Mouse (Mus musculus) CD8-positive naive resting alpha-beta T cell, adult 57 days (primary cell): Measurements from ENCODE around the gene Krt23. TPM values are rescaled to one million over a fixed set of nuclear protein-coding genes. Genes with fewer than 3 reads are reported as not detected.

ENCODE experiments used
- total RNA-seq: library from RNA; stranded (reverse); gene quantifications from one replicate; pipeline ENCODE4 v1.2.4, GENCODE M21; 2023

Gene Krt23
- total RNA-seq, result not detected

DNA sequence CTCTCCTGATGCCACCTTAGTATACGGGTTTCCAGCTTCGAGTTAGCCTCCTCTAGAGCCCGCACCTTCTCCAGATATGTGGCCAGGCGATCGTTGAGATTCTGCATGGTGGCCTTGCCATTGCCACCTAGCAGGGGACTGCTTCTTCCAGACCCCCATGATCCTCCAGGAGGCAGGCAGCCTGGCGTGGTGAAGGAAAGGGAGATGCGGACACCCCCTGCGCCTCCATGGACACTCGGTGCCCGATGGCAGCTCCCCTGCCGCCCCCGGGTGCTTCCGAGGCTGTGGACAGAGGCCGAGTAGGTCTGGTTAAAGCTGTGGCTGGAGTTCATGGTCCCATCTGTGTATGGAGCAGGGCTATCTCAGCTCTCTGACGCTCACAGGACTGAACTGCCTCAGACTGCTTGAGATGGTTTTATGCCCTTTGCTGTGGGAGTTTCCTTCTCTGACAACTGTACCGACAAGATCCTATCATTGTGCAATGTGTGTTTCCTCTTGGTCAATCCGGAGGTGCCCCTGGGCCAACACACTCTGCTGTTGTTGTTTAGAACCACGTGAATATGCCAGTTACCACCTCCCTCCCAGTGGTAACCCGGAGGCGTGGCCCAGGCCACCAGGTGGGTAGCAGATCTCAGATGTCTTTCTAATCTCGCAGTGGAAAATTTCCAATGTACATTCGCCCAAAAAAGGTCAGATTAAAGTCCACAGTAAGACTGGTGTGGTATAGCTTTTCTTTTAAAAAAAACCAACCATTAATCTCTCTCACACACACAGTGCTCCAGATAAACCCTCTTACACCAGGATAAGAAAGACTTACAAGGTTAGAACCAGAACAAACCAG lies at the start of gene Krt23:
Gene Krt23 (minus strand): TSS at position 405 of the 841 bp plus-strand sequence.

GRCm38 (mm10) chr11:99521288-99521860 lies 28.4 kb upstream of the Krt23 start, which contains the start of gene Krt39:
Krt39 (minus strand) TSS chr11:99521338.

DNA sequence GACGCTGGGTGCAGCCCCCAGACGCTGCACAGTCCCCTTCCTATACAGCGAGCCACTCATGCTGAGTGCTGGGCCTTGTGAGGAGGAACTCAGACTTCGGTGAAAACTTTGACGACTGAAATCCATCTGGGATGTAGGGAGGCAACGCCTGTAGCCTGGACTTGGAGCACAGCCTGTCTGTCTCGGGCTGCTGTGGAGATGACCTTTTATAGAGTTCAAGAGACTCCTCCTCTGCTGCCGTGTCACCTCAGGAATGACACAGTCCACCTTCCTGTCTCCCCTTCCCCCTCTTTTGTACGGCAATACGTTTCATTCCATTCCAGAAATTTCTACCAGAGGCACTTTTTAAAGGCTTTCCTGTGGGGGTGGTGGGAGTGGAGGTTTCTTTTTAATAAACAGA lies 55.0 kb downstream of the Krt23 start, which contains the start of gene Krt20:
Gene Krt20 (minus strand): TSS at position 179 of the 400 bp plus-strand sequence.

Other genes with a start within 250 kb of the Krt23 start
- gene Krt222, start 249.1 kb downstream of the Krt23 start, total RNA-seq, result not detected
- not detected for gene Krt24, start 207.9 kb downstream of the Krt23 start, total RNA-seq
- gene Krt25, start 170.2 kb downstream of the Krt23 start, total RNA-seq, result not detected
- gene Krt26, start 155.2 kb downstream of the Krt23 start, total RNA-seq, result not detected
- gene Krt27, start 142.0 kb downstream of the Krt23 start, total RNA-seq, result not detected
- gene Krt28, start 118.2 kb downstream of the Krt23 start, total RNA-seq, result not detected
- gene Krt10, start 103.8 kb downstream of the Krt23 start, total RNA-seq, result 1.4 TPM
- not detected for gene Krt12, start 70.9 kb downstream of the Krt23 start, total RNA-seq
- not detected for gene Krt20, start 55.0 kb downstream of the Krt23 start, total RNA-seq
- not detected for gene Krt39, start 28.2 kb upstream of the Krt23 start, total RNA-seq
- gene Krt40, start 50.0 kb upstream of the Krt23 start, total RNA-seq, result not detected
- not detected for gene Krtap3-3, start 57.7 kb upstream of the Krt23 start, total RNA-seq
- not detected for gene Krtap3-2, start 63.7 kb upstream of the Krt23 start, total RNA-seq
- not detected for gene Gm11939, start 66.3 kb upstream of the Krt23 start, total RNA-seq
- not detected for gene Krtap3-1, start 73.5 kb upstream of the Krt23 start, total RNA-seq
- not detected for gene Krtap1-5, start 87.9 kb upstream of the Krt23 start, total RNA-seq
- gene Krtap1-4, start 90.5 kb upstream of the Krt23 start, total RNA-seq, result not detected
- gene Krtap1-3, start 98.2 kb upstream of the Krt23 start, total RNA-seq, result not detected
- gene Krtap9-3, start 105.0 kb upstream of the Krt23 start, total RNA-seq, result not detected
- gene Gm11938, start 110.2 kb upstream of the Krt23 start, total RNA-seq, result not detected
- not detected for gene Gm11937, start 117.1 kb upstream of the Krt23 start, total RNA-seq
- gene Krtap2-4, start 121.7 kb upstream of the Krt23 start, total RNA-seq, result not detected
- gene Gm11562, start 127.3 kb upstream of the Krt23 start, total RNA-seq, result not detected
- not detected for gene Krtap4-1, start 135.1 kb upstream of the Krt23 start, total RNA-seq
- gene Krtap4-2, start 141.9 kb upstream of the Krt23 start, total RNA-seq, result not detected
- not detected for gene Krtap4-7, start 151.0 kb upstream of the Krt23 start, total RNA-seq
- not detected for gene Gm11555, start 157.1 kb upstream of the Krt23 start, total RNA-seq
- not detected for gene Gm11563, start 165.8 kb upstream of the Krt23 start, total RNA-seq
- not detected for gene Krtap4-6, start 172.8 kb upstream of the Krt23 start, total RNA-seq
- not detected for gene Gm14190, start 197.6 kb upstream of the Krt23 start, total RNA-seq
- not detected for gene Gm14180, start 241.2 kb upstream of the Krt23 start, total RNA-seq